Mouse (Mus musculus) left cerebral cortex, adult 18-20 months (tissue): ENCODE measurements at regions not wholly inside any gene's neighbourhood (a gene's known extent, or its start where the extent isn't known, plus 50 kb on each side); places are given as distances from the start of the nearest gene placed in this dataset.
"Not testable (repeated sequence)": the region's sequence is repeated elsewhere in the genome, so short reads cannot be mapped to it uniquely, and the experiment has no call there.

Source experiments
- DNase-seq, 2 experiments: peaks; one replicate each; pipeline ENCODE4 v3.0.0; 2021 to 2022; ENCODE audit warnings: low spot score in 2 of 2, mixed read lengths in 1 of 2

- DNase-seq = no peak
Observed at GRCm38 (mm10) chr17:16926200-16926599, 137.7 kb upstream of the Zfp960 start.

GRCm38 (mm10) chr17:16951092-16952016 lies 112.6 kb upstream of the Zfp960 start:
- DNase-seq = peak; percentile 81 to 88

- not testable (repeated sequence) for DNase-seq
Observed at GRCm38 (mm10) chr17:16952146-16952545, 111.8 kb upstream of the Zfp960 start.

GRCm38 (mm10) chr17:16997241-16997640 lies 66.7 kb upstream of the Zfp960 start:
- DNase-seq = not testable (repeated sequence)

GRCm38 (mm10) chr17:17004632-17005265 lies 59.2 kb upstream of the Zfp960 start:
- peak; percentile 67 to 82 for DNase-seq

GRCm38 (mm10) chr17:17005267-17005666 lies 58.6 kb upstream of the Zfp960 start:
- DNase-seq = peak in 1 of 2 experiments; percentile 2
